Mouse (Mus musculus) inflammation-experienced regulatory T-cells (primary cell): ENCODE measurements around the gene Gm20498. TPM values are rescaled to one million over a fixed set of nuclear protein-coding genes. Genes with fewer than 3 reads are reported as not detected.

Experiments
- polyA plus RNA-seq, 2 experiments: library from polyadenylated mRNA; unstranded; fragments of 100-300 nt; shearing (Covaris generic); gene quantifications; one replicate each; pipeline ENCODE4 v1.2.1; 2017

The Gm20498 gene
- polyA plus RNA-seq, result 10 to 100 TPM in 1 of 2 experiments, 1 to 10 TPM in 1; 10.0 to 13.0 TPM

DNA sequence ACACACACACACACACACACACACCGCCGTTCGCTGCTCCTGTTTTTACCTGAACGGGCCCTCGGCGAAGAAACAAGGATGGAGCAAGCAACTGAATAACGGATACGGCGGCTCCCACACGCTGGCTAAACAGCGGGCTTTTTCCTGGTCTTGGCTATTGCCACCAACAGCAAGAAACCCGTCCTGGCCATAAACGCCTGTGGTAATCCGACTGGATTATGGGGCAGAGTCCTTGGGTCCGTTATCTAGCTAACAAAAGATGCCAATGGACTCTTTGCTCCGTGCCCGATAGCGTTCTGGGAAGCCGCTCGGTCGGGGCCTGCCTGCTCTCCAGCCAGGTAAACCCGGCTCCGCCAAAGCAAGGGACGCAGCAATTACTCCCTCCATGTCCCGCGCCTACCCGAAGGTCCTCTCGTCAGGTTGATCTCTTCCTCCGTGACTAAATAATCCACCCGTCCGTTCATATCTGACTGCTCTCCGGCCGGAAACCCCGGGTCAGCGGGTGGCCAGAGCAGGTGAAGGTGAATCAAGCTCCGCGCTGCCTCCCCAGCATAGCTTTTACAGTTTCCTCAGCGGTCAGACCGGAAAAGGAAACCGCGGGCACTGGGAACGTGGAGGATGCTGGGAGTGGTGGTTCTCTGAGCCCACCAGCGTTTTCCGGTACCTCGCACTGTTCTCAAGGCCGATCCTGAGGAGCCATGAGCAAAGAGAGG is at the start of gene Gm20498, which contains the start of gene Synj2bp:
Gene Gm20498 (minus strand): TSS at position 590 of the 713 bp plus-strand sequence.
Gene Synj2bp (minus strand): TSS at position 596 of the 713 bp plus-strand sequence.

GRCm38 (mm10) chr12:81568374-81568773 is 35.7 kb upstream of the Gm20498 start, which contains the start of gene Adam21:
Gene Adam21 (minus strand): TSS chr12:81568474.

DNA sequence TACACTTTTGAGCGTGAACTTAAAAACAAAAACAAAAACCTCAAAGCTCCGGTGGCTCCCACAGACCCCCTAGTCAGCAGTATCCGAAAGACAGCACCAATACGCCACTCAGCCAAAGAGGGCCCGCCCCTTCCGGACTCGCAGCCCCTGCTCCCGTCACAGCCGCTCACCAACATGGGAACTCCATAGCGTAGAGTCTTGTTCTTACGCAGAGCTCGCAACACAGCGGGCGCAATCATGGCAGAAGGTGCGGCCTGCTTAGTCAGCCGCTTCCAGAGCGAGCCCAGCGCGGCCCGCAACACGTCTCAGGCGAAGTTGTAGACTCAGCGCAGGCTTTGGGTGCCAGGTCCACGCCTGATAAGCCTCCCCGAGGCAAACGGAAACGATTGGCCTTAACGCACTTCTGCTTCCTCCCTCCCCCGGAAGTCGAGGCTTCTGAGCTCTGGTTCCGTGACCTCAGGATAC is 47.9 kb downstream of the Gm20498 start, which contains the start of gene Cox16:
Gene Cox16 (minus strand): TSS at position 401 of the 465 bp plus-strand sequence.

DNA sequence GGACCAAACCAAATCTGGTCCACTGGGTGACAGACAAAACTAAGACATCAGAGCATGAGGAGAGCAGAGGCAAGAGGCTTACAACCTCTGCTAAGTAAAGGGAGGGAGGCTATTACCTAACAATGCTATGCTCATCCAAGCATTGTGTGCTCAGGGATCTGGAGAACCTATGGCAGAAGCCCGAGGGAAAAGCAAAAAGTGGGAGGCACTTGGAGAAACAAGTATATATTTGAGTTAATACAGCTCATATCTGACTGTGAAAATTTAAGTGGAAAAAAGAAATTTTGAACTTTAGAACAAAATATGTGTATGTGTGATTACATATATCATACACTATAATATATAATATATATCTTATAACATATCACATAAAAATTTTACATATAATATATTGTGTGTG is 110.9 kb downstream of the Gm20498 start, which contains the start of gene Adam4:
Gene Adam4 (minus strand): TSS at position 101 of the 400 bp plus-strand sequence.

DNA sequence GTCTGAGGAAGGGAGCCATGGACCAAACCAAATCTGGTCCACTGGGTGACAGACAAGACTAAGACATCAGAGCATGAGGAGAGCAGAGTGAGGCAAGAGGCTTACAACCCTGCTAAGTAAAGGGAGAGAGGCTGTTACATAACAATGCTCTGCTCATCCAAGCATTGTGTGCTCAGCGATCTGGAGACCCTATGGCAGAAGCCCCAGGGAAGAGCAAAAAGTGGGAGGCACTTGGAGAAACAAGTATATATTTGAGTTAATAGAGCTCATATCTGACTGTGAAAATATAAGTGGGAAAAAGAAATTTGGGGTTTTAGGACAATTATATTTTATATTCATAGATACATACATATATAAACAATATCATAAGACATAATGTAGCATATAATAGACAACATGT is 153.3 kb downstream of the Gm20498 start, which contains the start of gene Gm4787:
Gene Gm4787 (minus strand): TSS at position 101 of the 400 bp plus-strand sequence.

GRCm38 (mm10) chr12:81332875-81333421 is 199.8 kb downstream of the Gm20498 start, which contains the start of gene Slc8a3:
Gene Slc8a3 (minus strand): TSS chr12:81333180.

Other genes starting within 250 kb of the Gm20498 start
- not detected for gene Slc8a3, start 199.7 kb downstream of the Gm20498 start, polyA plus RNA-seq
- under 1 TPM; 0.16 to 0.41 TPM for gene Gm4787, start 153.4 kb downstream of the Gm20498 start, polyA plus RNA-seq
- under 1 TPM; 0.18 to 0.91 TPM for gene Adam4, start 111.0 kb downstream of the Gm20498 start, polyA plus RNA-seq
- 100 to 1,000 TPM; 140 to 145 TPM for gene Cox16, start 47.8 kb downstream of the Gm20498 start, polyA plus RNA-seq
- 10 to 100 TPM; 41.0 to 60.7 TPM for gene Synj2bp, start within 50 bp of the Gm20498 start, polyA plus RNA-seq
- gene Adam21, start 35.6 kb upstream of the Gm20498 start, polyA plus RNA-seq, result under 1 TPM; 0.36 to 0.48 TPM
- gene Med6, start 62.1 kb upstream of the Gm20498 start, polyA plus RNA-seq, result 10 to 100 TPM; 21.4 to 30.0 TPM
- under 1 TPM; 0.10 to 0.82 TPM for gene Ttc9, start 98.3 kb upstream of the Gm20498 start, polyA plus RNA-seq
- 1 to 10 TPM; 1.1 to 3.2 TPM for gene Map3k9, start 248.3 kb upstream of the Gm20498 start, polyA plus RNA-seq